Mouse (Mus musculus) lung, embryonic 15.5 days (tissue): ENCODE results near the gene Rbks. TPM values are rescaled to one million over a fixed set of nuclear protein-coding genes. Genes with fewer than 3 reads are reported as not detected.
A peak's percentile ranks its signal among the peaks of the same experiment; 100 is the strongest.

Source experiments
- ATAC-seq: fragments of 200-750 bp; cut with Nextera tagmentation; 2 replicates; pipeline ENCODE4 v1.8.0; 2017; ENCODE audit warnings: moderate number of reproducible peaks, borderline replicate concordance; ENCODE audit not compliant: low FRiP score, low TSS enrichment; ENCODE audit errors: extremely low read depth
- H3K27ac ChIP-seq: fragments of 300-500 bp; sonication (generic); 2 replicates; pipeline ENCODE4 v1.5.1; 2015; ENCODE audit warnings: moderate library complexity, mild to moderate bottlenecking, inconsistent platforms
- H3K27me3 ChIP-seq: fragments of 300-500 bp; sonication (generic); 2 replicates; pipeline ENCODE4 v1.6.1; 2015; ENCODE audit warnings: inconsistent platforms
- H3K36me3 ChIP-seq: fragments of 300-500 bp; sonication (generic); 2 replicates; pipeline ENCODE4 v1.6.1; 2015; ENCODE audit warnings: inconsistent platforms
- H3K4me1 ChIP-seq: fragments of 300-500 bp; sonication (generic); 2 replicates; pipeline ENCODE4 v1.6.1; 2015; ENCODE audit warnings: inconsistent platforms
- H3K4me2 ChIP-seq: fragments of 300-500 bp; sonication (generic); 2 replicates; pipeline ENCODE4 v1.6.1; 2015; ENCODE audit warnings: inconsistent platforms, mild to moderate bottlenecking, moderate library complexity
- H3K4me3 ChIP-seq: fragments of 300-500 bp; sonication (generic); 2 replicates; pipeline ENCODE4 v1.5.1; 2015; ENCODE audit warnings: mild to moderate bottlenecking, inconsistent platforms
- H3K9ac ChIP-seq: fragments of 300-500 bp; sonication (generic); 2 replicates; pipeline ENCODE4 v1.6.1; 2015; ENCODE audit warnings: inconsistent platforms
- H3K9me3 ChIP-seq: fragments of 300-500 bp; sonication (generic); 2 replicates; pipeline ENCODE4 v1.6.1; 2016; ENCODE audit warnings: inconsistent platforms
- WGBS: fragments of 180-500 bp; shearing (Covaris S2); methylation state at CpG from one replicate; pipeline ENCODE4 v1.1.7; 2015; 5-methylcytosine and 5-hydroxymethylcytosine counted together
- polyA plus RNA-seq: library from polyadenylated mRNA; unstranded; fragments of >200 nt; fragmentation: Nextera tagmentation; extraction: Ambion mirVana; gene quantifications from 2 replicates; pipeline ENCODE4 v1.2.1, GENCODE M21; 2015

Rbks gene
- polyA plus RNA-seq, 1 experiment from 2014 or later = 3.0 TPM

- WGBS = 44% methylated on average over 6 of the region's 6 CpGs
- peaks cover 10% of the 10 kb centered on the region for H3K4me1 ChIP-seq
- H3K27me3 ChIP-seq = no peaks in the 10 kb centered on the region
- no peaks in the 10 kb centered on the region for H3K9me3 ChIP-seq
- H3K4me2 ChIP-seq = peak overlapping the region; percentile 45
- peak overlapping the region; percentile 87 for H3K27ac ChIP-seq
- peak overlapping the region; percentile 68 for H3K9ac ChIP-seq
- H3K36me3 ChIP-seq = peaks cover 26% of the 10 kb centered on the region; the same call in 1 of the 2 replicates
- no peak for ATAC-seq
- H3K4me3 ChIP-seq = peak overlapping the region; percentile 65
These were observed 82.9 kb downstream of the Rbks start for GRCm38 (mm10) chr5:31614339-31615025.

GRCm38 (mm10) chr5:31613852-31614286 lies 83.6 kb downstream of the Rbks start:
- ATAC-seq = peak; percentile 87
- Histone ChIP-seq H3K4me3 (peak overlapping the region; percentile 65), H3K4me2 (peak overlapping the region; percentile 45), H3K4me1 (peaks cover 10% of the 10 kb centered on the region), H3K9me3 (no peaks in the 10 kb centered on the region), H3K36me3 (peaks cover 20% of the 10 kb centered on the region; the same call in 1 of the 2 replicates), H3K27me3 (no peaks in the 10 kb centered on the region), H3K9ac (peak overlapping the region; percentile 68), H3K27ac (peak overlapping the region; percentile 87)
- WGBS = under 1% methylated on average over 37 of the region's 37 CpGs

- WGBS = 89% methylated on average over 1 of the region's 1 CpGs
- Histone ChIP-seq H3K36me3 (peaks cover under 1% of the 10 kb centered on the region; the same call in 1 of the 2 replicates), H3K4me3 (no peak overlapping the region), H3K9me3 (no peaks in the 10 kb centered on the region), H3K4me1 (peaks cover 10% of the 10 kb centered on the region), H3K27me3 (no peaks in the 10 kb centered on the region), H3K9ac (no peak overlapping the region), H3K27ac (no peak overlapping the region), H3K4me2 (no peak overlapping the region)
- ATAC-seq = no peak
These were observed 86.2 kb downstream of the Rbks start for GRCm38 (mm10) chr5:31611186-31611585.

GRCm38 (mm10) chr5:31610376-31611086 lies 86.9 kb downstream of the Rbks start:
- no peak for ATAC-seq
- H3K9ac ChIP-seq = no peak overlapping the region

GRCm38 (mm10) chr5:31606151-31606550 lies 91.3 kb downstream of the Rbks start:
- no peaks in the 10 kb centered on the region for H3K9me3 ChIP-seq
- no peak overlapping the region for H3K27ac ChIP-seq
- H3K36me3 ChIP-seq = no peaks in the 10 kb centered on the region
- ATAC-seq = no peak
- peaks cover 6% of the 10 kb centered on the region; the same call in 1 of the 2 replicates for H3K4me1 ChIP-seq
- no peak overlapping the region for H3K4me3 ChIP-seq
- H3K9ac ChIP-seq = no peak overlapping the region
- 46% methylated on average over 3 of the region's 3 CpGs for WGBS
- H3K4me2 ChIP-seq = no peak overlapping the region
- H3K27me3 ChIP-seq = no peaks in the 10 kb centered on the region

More at GRCm38 (mm10) chr5:31610376-31611086, 86.9 kb downstream of the Rbks start:
- no peaks in the 10 kb centered on the region for H3K36me3 ChIP-seq
- no peaks in the 10 kb centered on the region for H3K27me3 ChIP-seq
- no peak overlapping the region for H3K4me2 ChIP-seq
- no peak overlapping the region for H3K27ac ChIP-seq
- 47% methylated on average over 13 of the region's 13 CpGs for WGBS
- peaks cover 10% of the 10 kb centered on the region for H3K4me1 ChIP-seq
- no peaks in the 10 kb centered on the region for H3K9me3 ChIP-seq
- H3K4me3 ChIP-seq = no peak overlapping the region

- Histone ChIP-seq H3K9ac (no peak overlapping the region), H3K9me3 (no peaks in the 10 kb centered on the region), H3K27me3 (no peaks in the 10 kb centered on the region), H3K4me1 (peaks cover 6% of the 10 kb centered on the region; the same call in 1 of the 2 replicates), H3K4me3 (no peak overlapping the region), H3K36me3 (no peaks in the 10 kb centered on the region), H3K4me2 (no peak overlapping the region), H3K27ac (no peak overlapping the region)
- WGBS = 76% methylated on average over 6 of the region's 6 CpGs
- no peak for ATAC-seq
These were observed 93.7 kb downstream of the Rbks start for GRCm38 (mm10) chr5:31603766-31604165.

DNA sequence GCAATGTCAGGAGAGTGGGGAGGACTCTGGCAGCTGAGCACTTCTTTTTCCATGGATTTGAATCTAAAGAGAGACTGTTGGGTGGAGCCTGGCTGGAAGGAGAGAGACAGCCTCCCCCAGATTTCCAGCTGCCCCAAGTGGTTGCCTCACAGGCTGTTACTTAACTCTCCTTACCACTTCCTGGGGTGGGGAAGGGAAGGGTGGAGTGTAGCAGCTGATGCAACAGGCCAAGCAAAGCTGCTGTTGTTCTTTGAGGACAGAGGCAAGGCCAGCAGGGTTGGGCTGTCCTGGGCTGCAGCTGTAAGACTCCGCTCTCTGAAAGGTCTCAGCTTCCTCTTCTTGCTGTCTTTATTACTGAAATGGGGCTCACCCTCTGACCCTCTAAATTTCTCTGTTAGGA lies 95.0 kb downstream of the Rbks start:
- ATAC-seq = peak; percentile 74; the same call in 1 of the 2 replicates
- H3K27ac ChIP-seq = 0 out of 2 replicates have a peak overlapping the region, but pooled peaks have one; percentile 15
- H3K27me3 ChIP-seq = no peaks in the 10 kb centered on the region
- H3K4me3 ChIP-seq = no peak overlapping the region
- WGBS = 74% methylated on average over 1 of the region's 1 CpGs
- H3K9ac ChIP-seq = no peak overlapping the region
- no peaks in the 10 kb centered on the region for H3K36me3 ChIP-seq
- H3K4me1 ChIP-seq = peaks cover 9% of the 10 kb centered on the region
- no peak overlapping the region for H3K4me2 ChIP-seq
- H3K9me3 ChIP-seq = no peaks in the 10 kb centered on the region

DNA sequence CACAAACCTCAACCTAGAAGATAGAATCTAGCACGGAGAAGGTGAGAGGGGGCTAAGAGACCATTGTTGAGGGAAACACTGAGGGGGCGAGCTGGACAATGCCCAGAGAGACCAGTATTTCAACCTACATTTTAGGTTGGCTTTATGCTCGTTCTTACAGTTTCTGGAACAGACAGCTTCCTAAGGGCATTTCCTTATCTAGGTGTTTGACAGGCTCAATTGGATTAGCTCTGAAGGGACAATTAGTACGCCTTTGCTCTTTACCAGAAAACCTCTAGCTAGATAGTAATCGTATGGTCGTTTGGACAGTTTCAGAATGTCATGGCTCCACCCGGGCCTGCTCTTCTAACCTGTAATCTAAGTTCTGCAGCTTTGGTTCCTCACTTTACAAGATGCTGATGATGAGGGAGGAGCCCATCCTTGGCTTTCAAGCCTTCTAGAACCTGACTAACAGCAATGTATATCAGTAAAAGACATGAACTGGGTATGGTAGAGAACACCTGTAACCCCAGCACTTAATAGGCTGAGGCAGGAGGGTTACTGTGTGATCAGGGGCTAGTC lies 96.2 kb downstream of the Rbks start:
- Histone ChIP-seq H3K4me1 (peaks cover 18% of the 10 kb centered on the region), H3K4me3 (no peak overlapping the region), H3K27me3 (no peaks in the 10 kb centered on the region), H3K36me3 (no peaks in the 10 kb centered on the region), H3K9me3 (no peaks in the 10 kb centered on the region), H3K9ac (no peak overlapping the region), H3K27ac (no peak overlapping the region), H3K4me2 (no peak overlapping the region)
- 77% methylated on average over 7 of the region's 7 CpGs for WGBS
- no peak for ATAC-seq

DNA sequence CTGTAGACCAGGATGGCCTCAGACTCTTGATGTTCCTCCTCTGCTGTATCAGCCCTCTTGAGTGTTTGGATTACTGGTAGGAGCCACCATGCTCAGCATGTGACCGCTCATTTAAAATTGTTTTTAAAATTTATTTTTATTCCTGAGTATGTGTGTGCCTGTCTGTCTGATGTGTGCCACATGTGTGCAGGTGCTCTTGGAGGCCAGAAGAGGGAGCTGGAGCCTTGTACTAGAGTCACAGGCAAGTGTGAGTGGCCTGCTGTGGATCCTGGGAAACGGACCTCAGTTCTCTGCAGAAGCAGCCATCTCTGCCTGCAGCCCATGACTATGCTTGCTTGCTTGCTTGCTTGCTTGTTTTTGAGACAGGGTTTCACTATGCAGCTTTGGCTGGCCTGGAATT lies 98.3 kb downstream of the Rbks start:
- Histone ChIP-seq H3K4me2 (no peak overlapping the region), H3K27ac (no peak overlapping the region), H3K4me3 (no peak overlapping the region), H3K9me3 (no peaks in the 10 kb centered on the region), H3K9ac (no peak overlapping the region), H3K36me3 (no peaks in the 10 kb centered on the region), H3K4me1 (peaks cover 24% of the 10 kb centered on the region), H3K27me3 (no peaks in the 10 kb centered on the region)
- whole genome bisulfite sequencing = 83% methylated on average over 2 of the region's 2 CpGs
- ATAC-seq = no peak

GRCm38 (mm10) chr5:31598579-31598978 lies 98.8 kb downstream of the Rbks start:
- Histone ChIP-seq H3K4me3 (no peak overlapping the region), H3K27me3 (no peaks in the 10 kb centered on the region), H3K9ac (no peak overlapping the region), H3K4me1 (peaks cover 24% of the 10 kb centered on the region), H3K36me3 (no peaks in the 10 kb centered on the region), H3K9me3 (no peaks in the 10 kb centered on the region), H3K27ac (no peak overlapping the region), H3K4me2 (no peak overlapping the region)
- no peak for ATAC-seq
- 64% methylated on average over 4 of the region's 4 CpGs for WGBS

GRCm38 (mm10) chr5:31598121-31598520 lies 99.3 kb downstream of the Rbks start:
- H3K4me1 ChIP-seq = peaks cover 24% of the 10 kb centered on the region
- ATAC-seq = no peak
- no peak overlapping the region for H3K9ac ChIP-seq
- H3K9me3 ChIP-seq = no peaks in the 10 kb centered on the region
- no peak overlapping the region for H3K4me2 ChIP-seq
- 67% methylated on average over 7 of the region's 7 CpGs for WGBS
- H3K4me3 ChIP-seq = no peak overlapping the region
- no peak overlapping the region for H3K27ac ChIP-seq
- H3K27me3 ChIP-seq = no peaks in the 10 kb centered on the region
- H3K36me3 ChIP-seq = no peaks in the 10 kb centered on the region
